Mouse (Mus musculus) granulocyte monocyte progenitor cell, adult 5-6 weeks (primary cell): ENCODE results near the gene Sdhaf1. TPM values are rescaled to one million over a fixed set of nuclear protein-coding genes. Genes with fewer than 3 reads are reported as not detected.

Source experiments
- total RNA-seq, 2 experiments: library from RNA; stranded (forward) in 1 of 2; stranded (reverse) in 1 of 2; fragments of 200-712, 200-1000 nt in 1 of 2; fragments of >200 nt in 1 of 2; fragmentation: Nextera tagmentation in 1 of 2; gene quantifications; 2 replicates each; pipeline ENCODE4 v1.2.3; 2014 to 2017

Gene Sdhaf1
- total RNA-seq, 2 experiments from 2014 or later = 10.5 to 12.9 TPM

Other genes starting within 250 kb of the Sdhaf1 start
Only the 30 nearest of the 32 such genes appear.
- gene Gm26920, start 233.5 kb downstream of the Sdhaf1 start, total RNA-seq (2014; fragmentation: Nextera tagmentation) = 2.8 TPM in 1 of 2 replicates, not detected in the other
- gene Gm26920, start 233.5 kb downstream of the Sdhaf1 start, total RNA-seq (2017) = not detected in 2 replicates
- 7.6 and 15.7 TPM in 2 replicates for gene Zfp566, start 233.4 kb downstream of the Sdhaf1 start, total RNA-seq (2014; fragmentation: Nextera tagmentation)
- gene Zfp566, start 233.4 kb downstream of the Sdhaf1 start, total RNA-seq (2017) = 3.2 and 6.0 TPM in 2 replicates
- gene Zfp260, start 229.1 kb downstream of the Sdhaf1 start, total RNA-seq (2014; fragmentation: Nextera tagmentation) = 41.6 and 58.5 TPM in 2 replicates
- 26.1 and 28.7 TPM in 2 replicates for gene Zfp260, start 229.1 kb downstream of the Sdhaf1 start, total RNA-seq (2017)
- gene Zfp382, start 202.0 kb downstream of the Sdhaf1 start, total RNA-seq (2014; fragmentation: Nextera tagmentation) = 9.7 and 13.3 TPM in 2 replicates
- 7.7 and 8.3 TPM in 2 replicates for gene Zfp382, start 202.0 kb downstream of the Sdhaf1 start, total RNA-seq (2017)
- gene Zfp146, start 154.1 kb downstream of the Sdhaf1 start, total RNA-seq (2014; fragmentation: Nextera tagmentation) = 52.0 and 61.0 TPM in 2 replicates
- gene Zfp146, start 154.1 kb downstream of the Sdhaf1 start, total RNA-seq (2017) = 80.7 and 101 TPM in 2 replicates
- not detected in 2 replicates for gene Cox7a1, start 139.8 kb downstream of the Sdhaf1 start, total RNA-seq (2014; fragmentation: Nextera tagmentation)
- 1.5 TPM in 1 of 2 replicates, not detected in the other for gene Cox7a1, start 139.8 kb downstream of the Sdhaf1 start, total RNA-seq (2017)
- 236 and 240 TPM in 2 replicates for gene Capns1, start 125.1 kb downstream of the Sdhaf1 start, total RNA-seq (2014; fragmentation: Nextera tagmentation)
- 176 and 196 TPM in 2 replicates for gene Capns1, start 125.1 kb downstream of the Sdhaf1 start, total RNA-seq (2017)
- 79.3 and 81.3 TPM in 2 replicates for gene Polr2i, start 91.9 kb downstream of the Sdhaf1 start, total RNA-seq (2014; fragmentation: Nextera tagmentation)
- 62.3 and 79.3 TPM in 2 replicates for gene Polr2i, start 91.9 kb downstream of the Sdhaf1 start, total RNA-seq (2017)
- 113 and 115 TPM in 2 replicates for gene Tbcb, start 91.6 kb downstream of the Sdhaf1 start, total RNA-seq (2014; fragmentation: Nextera tagmentation)
- gene Tbcb, start 91.6 kb downstream of the Sdhaf1 start, total RNA-seq (2017) = 48.2 and 53.7 TPM in 2 replicates
- not detected in 2 replicates for gene Ovol3, start 88.2 kb downstream of the Sdhaf1 start, total RNA-seq (2014; fragmentation: Nextera tagmentation)
- gene Ovol3, start 88.2 kb downstream of the Sdhaf1 start, total RNA-seq (2017) = not detected in 2 replicates
- gene Thap8, start 43.8 kb downstream of the Sdhaf1 start, total RNA-seq (2014; fragmentation: Nextera tagmentation) = not detected in 2 replicates
- gene Thap8, start 43.8 kb downstream of the Sdhaf1 start, total RNA-seq (2017) = 0.57 TPM in 1 of 2 replicates, not detected in the other
- 21.6 and 29.4 TPM in 2 replicates for gene Wdr62, start 43.5 kb downstream of the Sdhaf1 start, total RNA-seq (2014; fragmentation: Nextera tagmentation)
- gene Wdr62, start 43.5 kb downstream of the Sdhaf1 start, total RNA-seq (2017) = 4.0 and 5.8 TPM in 2 replicates
- not detected in 2 replicates for gene Clip3, start 32.2 kb downstream of the Sdhaf1 start, total RNA-seq (2014; fragmentation: Nextera tagmentation)
- not detected in 2 replicates for gene Clip3, start 32.2 kb downstream of the Sdhaf1 start, total RNA-seq (2017)
- 32.6 and 33.3 TPM in 2 replicates for gene Alkbh6, start 15.2 kb downstream of the Sdhaf1 start, total RNA-seq (2014; fragmentation: Nextera tagmentation)
- gene Alkbh6, start 15.2 kb downstream of the Sdhaf1 start, total RNA-seq (2017) = 30.1 and 35.5 TPM in 2 replicates
- 6.3 and 8.7 TPM in 2 replicates for gene Syne4, start 9.1 kb downstream of the Sdhaf1 start, total RNA-seq (2014; fragmentation: Nextera tagmentation)
- gene Syne4, start 9.1 kb downstream of the Sdhaf1 start, total RNA-seq (2017) = 0.99 TPM in 1 of 2 replicates, not detected in the other
- gene E130208F15Rik, start 2.2 kb downstream of the Sdhaf1 start, total RNA-seq (2014; fragmentation: Nextera tagmentation) = 0.60 TPM in 1 of 2 replicates, not detected in the other
- 1.6 and 2.5 TPM in 2 replicates for gene E130208F15Rik, start 2.2 kb downstream of the Sdhaf1 start, total RNA-seq (2017)
- not detected in 2 replicates for gene Lrfn3, start 38.9 kb upstream of the Sdhaf1 start, total RNA-seq (2014; fragmentation: Nextera tagmentation)
- not detected in 2 replicates for gene Lrfn3, start 38.9 kb upstream of the Sdhaf1 start, total RNA-seq (2017)
- gene Tyrobp, start 89.9 kb upstream of the Sdhaf1 start, total RNA-seq (2014; fragmentation: Nextera tagmentation) = 665 and 703 TPM in 2 replicates
- gene Tyrobp, start 89.9 kb upstream of the Sdhaf1 start, total RNA-seq (2017) = 270 and 287 TPM in 2 replicates
- gene Hcst, start 96.0 kb upstream of the Sdhaf1 start, total RNA-seq (2014; fragmentation: Nextera tagmentation) = 64.6 and 70.7 TPM in 2 replicates
- 9.0 and 31.6 TPM in 2 replicates for gene Hcst, start 96.0 kb upstream of the Sdhaf1 start, total RNA-seq (2017)
- gene Nfkbid, start 97.8 kb upstream of the Sdhaf1 start, total RNA-seq (2014; fragmentation: Nextera tagmentation) = 16.0 and 16.3 TPM in 2 replicates
- 6.8 and 15.1 TPM in 2 replicates for gene Nfkbid, start 97.8 kb upstream of the Sdhaf1 start, total RNA-seq (2017)
- not detected in 2 replicates for gene Aplp1, start 121.6 kb upstream of the Sdhaf1 start, total RNA-seq (2014; fragmentation: Nextera tagmentation)
- gene Aplp1, start 121.6 kb upstream of the Sdhaf1 start, total RNA-seq (2017) = not detected in 2 replicates
- gene Kirrel2, start 133.8 kb upstream of the Sdhaf1 start, total RNA-seq (2014; fragmentation: Nextera tagmentation) = not detected in 2 replicates
- not detected in 2 replicates for gene Kirrel2, start 133.8 kb upstream of the Sdhaf1 start, total RNA-seq (2017)
- not detected in 2 replicates for gene Nphs1, start 134.4 kb upstream of the Sdhaf1 start, total RNA-seq (2014; fragmentation: Nextera tagmentation)
- gene Nphs1, start 134.4 kb upstream of the Sdhaf1 start, total RNA-seq (2017) = 0.56 and 0.57 TPM in 2 replicates
- gene Prodh2, start 169.7 kb upstream of the Sdhaf1 start, total RNA-seq (2014; fragmentation: Nextera tagmentation) = 2.2 TPM in 1 of 2 replicates, not detected in the other
- gene Prodh2, start 169.7 kb upstream of the Sdhaf1 start, total RNA-seq (2017) = not detected in 2 replicates
- gene Arhgap33, start 211.2 kb upstream of the Sdhaf1 start, total RNA-seq (2014; fragmentation: Nextera tagmentation) = 7.0 and 8.6 TPM in 2 replicates
- gene Arhgap33, start 211.2 kb upstream of the Sdhaf1 start, total RNA-seq (2017) = 3.7 and 3.8 TPM in 2 replicates
- 3.8 and 14.9 TPM in 2 replicates for gene Hspb6, start 228.3 kb upstream of the Sdhaf1 start, total RNA-seq (2014; fragmentation: Nextera tagmentation)
- 3.6 and 3.9 TPM in 2 replicates for gene Hspb6, start 228.3 kb upstream of the Sdhaf1 start, total RNA-seq (2017)
- gene Proser3, start 228.4 kb upstream of the Sdhaf1 start, total RNA-seq (2014; fragmentation: Nextera tagmentation) = 7.3 and 15.8 TPM in 2 replicates
- gene Proser3, start 228.4 kb upstream of the Sdhaf1 start, total RNA-seq (2017) = 2.8 and 9.2 TPM in 2 replicates
- 45.4 and 96.9 TPM in 2 replicates for gene Lin37, start 235.9 kb upstream of the Sdhaf1 start, total RNA-seq (2014; fragmentation: Nextera tagmentation)
- gene Lin37, start 235.9 kb upstream of the Sdhaf1 start, total RNA-seq (2017) = 23.5 and 25.3 TPM in 2 replicates
- 26.3 and 38.5 TPM in 2 replicates for gene U2af1l4, start 239.4 kb upstream of the Sdhaf1 start, total RNA-seq (2014; fragmentation: Nextera tagmentation)
- gene U2af1l4, start 239.4 kb upstream of the Sdhaf1 start, total RNA-seq (2017) = 58.6 and 87.2 TPM in 2 replicates
- gene Gm49396, start 239.4 kb upstream of the Sdhaf1 start, total RNA-seq (2014; fragmentation: Nextera tagmentation) = 5.2 and 12.5 TPM in 2 replicates
- gene Gm49396, start 239.4 kb upstream of the Sdhaf1 start, total RNA-seq (2017) = 5.1 and 6.3 TPM in 2 replicates